Mouse (Mus musculus): Measurements from ENCODE around the gene Ksr2.
"Not testable (repeated sequence)": the region's sequence is repeated elsewhere in the genome, so short reads cannot be mapped to it uniquely, and the experiment has no call there.

GRCm38 (mm10) chr5:117623206-117623605 lies 209.4 kb downstream of the Ksr2 start:
- not testable (repeated sequence) for TF ChIP-seq POLR2A (IDR thresholded peaks at IDR 0.05; ENCODE audit: control insufficient read depth in 1 of 2, insufficient read depth in 1 of 2, low read depth in 1 of 2, low read length in 2 of 2, poor library complexity in 1 of 2); TCF12 (IDR thresholded peaks at IDR 0.05; ENCODE audit: low read depth, low read length); MAFK (IDR thresholded peaks at IDR 0.05; ENCODE audit: borderline replicate concordance, low read depth, low read length); E2F4 (IDR thresholded peaks at IDR 0.05; ENCODE audit: borderline replicate concordance, low read depth, low read length); SIN3A (IDR thresholded peaks at IDR 0.05; ENCODE audit: low read length); POLR2AphosphoS2 (IDR thresholded peaks at IDR 0.05; ENCODE audit: low read length); USF2 (IDR thresholded peaks at IDR 0.05; ENCODE audit: borderline replicate concordance in 1 of 2, insufficient read depth in 1 of 2, low read depth in 1 of 2, low read length in 2 of 2); CTCF (IDR thresholded peaks at IDR 0.05 in 2 of 3, conservative IDR thresholded peaks at IDR 0.05 in 1 of 3; ENCODE audit: control insufficient read depth in 1 of 3, insufficient read depth in 1 of 3, low read depth in 2 of 3, low read length in 3 of 3, poor library complexity in 1 of 3, severe bottlenecking in 1 of 3); NELFE (IDR thresholded peaks at IDR 0.05; ENCODE audit: low read depth, low read length); ZC3H11A (IDR thresholded peaks at IDR 0.05; ENCODE audit: low read depth, low read length)
